Mouse (Mus musculus) bone marrow, adult 2 months (tissue): ENCODE measurements around the gene Taf3. TPM values are rescaled to one million over a fixed set of nuclear protein-coding genes. Genes with fewer than 3 reads are reported as not detected.

Experiments
- H3K27ac ChIP-seq: fragments of 200-500 bp; 2 replicates; pipeline ENCODE4 v1.5.1; 2012; ENCODE audit warnings: low read depth, mild to moderate bottlenecking, control low read depth, inconsistent platforms, low read length; ENCODE audit not compliant: control insufficient read depth, poor library complexity, insufficient read depth
- H3K4me1 ChIP-seq: fragments of 200-500 bp; 2 replicates; pipeline ENCODE4 v1.6.1; 2011; ENCODE audit warnings: low read length; ENCODE audit not compliant: control insufficient read depth, insufficient read depth
- H3K4me3 ChIP-seq: fragments of 200-500 bp; replicated peaks from 2 replicates; pipeline ENCODE3; 2011; ENCODE audit warnings: mild to moderate bottlenecking, low read depth, low read length, control low read depth; ENCODE audit not compliant: control insufficient read depth
- CTCF ChIP-seq: fragments of 200-500 bp; IDR thresholded peaks from 2 replicates; pipeline ENCODE4 v1.5.1; 2011; ENCODE audit warnings: low read length, control low read depth; ENCODE audit not compliant: control insufficient read depth, insufficient read depth
- POLR2A ChIP-seq: fragments of 200-500 bp; IDR thresholded peaks from 2 replicates; pipeline ENCODE4 v1.6.1; 2011; ENCODE audit warnings: low read depth, mild to moderate bottlenecking, control low read depth, low read length, borderline replicate concordance; ENCODE audit not compliant: control insufficient read depth
- WGBS: fragments of 180-500 bp; shearing (Covaris S2); methylation state at CpG from one replicate; pipeline ENCODE4 v1.1.7; 2018; 5-methylcytosine and 5-hydroxymethylcytosine counted together
- polyA plus RNA-seq: library from polyadenylated mRNA; stranded (reverse); fragments of >200 nt; gene quantifications from 2 replicates; pipeline ENCODE4 v1.2.4, GENCODE M21; 2011; ENCODE audit warnings: low replicate concordance; ENCODE audit not compliant: missing spikeins, insufficient read depth, insufficient read length

Gene Taf3
- polyA plus RNA-seq, 1 experiment: 6.5 TPM

DNA sequence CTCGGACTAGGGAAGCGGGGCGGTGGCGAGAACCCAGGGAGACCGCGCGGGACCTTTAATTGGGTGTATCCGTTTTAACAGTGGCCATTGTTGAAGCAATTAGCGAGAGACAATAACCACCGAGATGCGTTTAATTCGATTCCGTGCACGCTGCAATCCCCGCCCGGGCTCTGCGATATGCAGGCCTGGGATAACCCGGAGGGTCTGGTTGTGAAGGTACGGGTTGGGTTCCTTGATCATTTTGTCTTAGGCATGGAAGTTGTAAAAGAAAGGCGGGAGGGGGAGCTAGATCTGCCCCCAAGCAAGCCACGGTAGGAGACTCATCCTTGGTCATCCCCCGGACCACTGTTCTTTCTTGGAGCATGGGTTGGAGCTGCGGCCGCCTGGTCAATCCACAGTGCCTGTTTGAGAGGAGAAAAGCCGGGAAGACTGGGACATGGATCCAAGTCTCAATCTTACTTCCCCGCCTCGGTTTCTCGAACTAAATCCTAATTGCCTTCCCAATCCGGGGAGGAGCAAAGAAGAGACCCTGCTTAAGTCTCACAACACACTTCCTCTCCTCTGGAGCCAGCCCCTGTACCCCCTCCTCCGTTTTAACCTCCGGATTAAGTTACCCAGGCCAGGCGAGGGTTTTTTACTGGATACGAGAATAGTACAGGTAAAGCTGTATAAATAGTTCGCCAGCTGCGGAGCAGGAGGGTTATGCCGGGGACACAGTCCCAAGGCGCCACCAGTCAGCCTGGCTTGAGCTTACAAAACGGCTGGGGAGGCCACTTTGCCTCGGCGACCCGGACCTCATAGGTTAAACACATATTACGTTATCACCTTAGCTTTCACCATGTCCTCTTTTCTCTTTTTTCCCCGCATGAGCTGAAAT, 165.2 kb downstream of the Taf3 start:
- TF ChIP-seq POLR2A (no peak), CTCF (no peak)
- WGBS: 2% methylated on average over 43 of the region's 43 CpGs
- no peak overlapping the region for H3K4me3 ChIP-seq
- no peaks in the 10 kb centered on the region; the same call in 1 of the 2 replicates for H3K4me1 ChIP-seq
- H3K27ac ChIP-seq: no peak overlapping the region

DNA sequence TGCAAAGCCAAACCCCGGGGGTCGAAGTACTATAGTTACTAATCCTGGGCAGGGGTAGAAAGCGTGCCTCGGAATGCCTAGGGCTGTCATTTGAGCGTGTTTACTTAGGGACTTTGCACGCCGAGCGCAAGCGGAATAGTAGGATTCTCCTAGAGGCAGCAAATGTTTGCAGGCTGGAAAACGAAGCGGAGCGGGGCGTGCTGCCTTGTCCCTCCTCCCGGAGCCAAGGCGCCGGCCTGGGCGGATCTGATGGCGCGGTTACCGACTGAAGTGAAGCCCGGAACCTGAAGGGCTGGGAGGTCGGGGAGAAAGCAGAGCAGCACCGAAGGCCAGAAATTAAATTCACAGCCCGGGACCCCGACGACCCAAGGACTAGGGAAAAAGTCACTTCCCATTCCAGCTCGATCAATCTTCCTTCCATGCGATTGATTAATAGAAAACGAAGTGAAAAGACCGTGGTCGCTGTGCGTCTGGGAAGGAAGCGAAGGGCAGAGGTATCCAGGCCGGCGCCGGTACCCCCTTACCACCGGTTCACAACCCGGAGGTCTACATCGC, 165.9 kb downstream of the Taf3 start:
- H3K4me1 ChIP-seq: no peaks in the 10 kb centered on the region; the same call in 1 of the 2 replicates
- TF ChIP-seq CTCF: no peak
- TF ChIP-seq POLR2A: no peak
- no peak overlapping the region for H3K27ac ChIP-seq
- 2% methylated on average over 39 of the region's 39 CpGs for WGBS
- H3K4me3 ChIP-seq: no peak overlapping the region

DNA sequence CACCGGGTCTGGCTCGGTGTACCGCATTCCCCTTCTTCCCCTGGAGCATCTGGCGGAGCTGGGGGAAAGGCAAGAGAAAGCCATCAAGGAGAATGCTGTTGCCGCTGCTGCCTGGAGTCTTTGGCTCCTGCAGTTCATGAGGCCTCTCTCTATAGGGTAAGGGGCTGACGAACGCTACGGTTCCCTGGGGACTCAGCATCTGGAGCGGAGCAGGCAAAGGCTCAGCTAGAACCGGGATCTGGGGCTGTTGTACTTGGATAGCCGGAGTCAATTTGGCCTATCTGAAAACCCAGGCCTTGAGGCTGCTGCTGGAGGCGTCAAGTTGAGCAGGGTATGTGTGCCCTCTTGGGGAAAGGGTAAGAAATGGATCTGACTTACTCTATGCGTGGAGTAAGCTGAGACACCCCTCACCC, 166.8 kb downstream of the Taf3 start:
- H3K4me1 ChIP-seq: no peaks in the 10 kb centered on the region; the same call in 1 of the 2 replicates
- no peak overlapping the region; the same call in 1 of the 2 replicates for H3K27ac ChIP-seq
- TF ChIP-seq POLR2A (no peak), CTCF (no peak)
- no peak overlapping the region for H3K4me3 ChIP-seq
- WGBS: 13% methylated on average over 13 of the region's 13 CpGs

DNA sequence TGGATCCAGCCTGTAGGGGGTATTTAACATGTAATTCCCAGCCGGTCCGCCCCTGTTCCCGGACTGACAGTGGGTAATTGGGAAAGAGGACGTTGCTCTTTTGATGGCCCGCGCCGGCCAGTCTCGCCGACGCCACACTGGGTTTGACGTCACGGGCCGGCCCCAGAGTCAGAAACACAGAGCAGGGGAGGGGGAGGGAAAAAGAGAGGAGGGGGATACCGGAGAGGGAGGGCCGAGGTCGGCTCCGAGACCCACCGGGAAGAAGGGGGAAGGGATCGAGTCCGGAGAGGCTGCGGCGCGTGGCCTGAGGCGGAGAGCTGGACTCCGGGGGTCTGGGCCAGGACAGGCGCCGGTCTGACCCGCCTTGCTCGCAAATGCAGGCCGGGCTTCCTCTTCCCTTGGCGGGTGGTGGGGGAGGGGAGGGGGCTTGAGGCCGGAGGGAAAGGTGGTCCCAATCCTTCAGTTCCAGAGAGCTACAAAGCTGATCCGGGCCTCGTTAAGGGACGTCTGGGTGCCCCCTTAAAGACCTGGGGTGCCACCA, 167.3 kb downstream of the Taf3 start, which contains the start of gene 4930412O13Rik:
Gene 4930412O13Rik (plus strand): TSS at position 202 of the 541 bp plus-strand sequence.
- TF ChIP-seq CTCF (no peak), POLR2A (no peak)
- 7% methylated on average over 33 of the region's 35 CpGs for WGBS
- Histone ChIP-seq H3K4me1 (no peaks in the 10 kb centered on the region; the same call in 1 of the 2 replicates), H3K4me3 (no peak within 1 kb of the TSS), H3K27ac (no peak within 1 kb of the TSS; the same call in 1 of the 2 replicates)

DNA sequence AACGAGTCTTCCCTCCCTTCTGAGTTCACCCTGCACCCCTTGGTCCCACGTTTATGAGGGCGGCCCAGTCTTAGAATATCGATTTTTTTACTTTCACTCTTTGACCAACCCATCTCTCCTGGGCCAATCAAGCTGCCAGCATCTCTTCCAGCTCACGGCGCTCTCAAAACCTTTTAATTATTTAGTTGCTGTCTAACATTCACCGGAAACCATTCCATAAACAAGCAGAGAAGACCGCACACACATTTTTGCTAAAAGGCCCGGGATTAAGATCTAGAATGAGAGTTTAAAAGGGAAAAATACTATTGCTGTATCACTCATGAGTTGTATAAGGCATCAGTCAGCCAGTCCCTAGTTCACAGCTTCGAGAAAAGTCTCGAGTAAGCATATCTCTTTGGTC, 168.1 kb downstream of the Taf3 start:
- WGBS: 7% methylated on average over 11 of the region's 11 CpGs
- H3K4me1 ChIP-seq: no peaks in the 10 kb centered on the region; the same call in 1 of the 2 replicates
- TF ChIP-seq POLR2A (no peak), CTCF (no peak)
- H3K27ac ChIP-seq: no peak overlapping the region
- H3K4me3 ChIP-seq: no peak overlapping the region

DNA sequence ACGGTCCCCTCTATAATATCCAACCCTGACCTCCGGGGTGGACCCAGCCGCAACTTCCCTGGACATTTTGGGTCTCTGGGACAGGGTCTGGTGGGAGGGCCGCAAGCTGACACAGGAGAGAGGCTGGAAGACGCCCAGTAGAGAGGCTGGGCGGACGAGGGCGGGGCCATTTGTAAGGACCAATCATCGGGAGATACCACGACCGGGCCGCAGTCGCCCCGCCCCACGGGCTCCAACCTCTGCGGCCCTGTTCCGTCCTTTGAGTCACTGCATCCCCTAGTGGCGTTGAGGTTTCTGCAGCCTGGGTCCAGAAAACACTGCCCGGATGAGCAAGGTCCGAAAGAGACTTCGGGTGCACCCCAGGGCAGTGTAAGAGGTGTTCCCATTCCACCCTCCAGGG, 168.9 kb downstream of the Taf3 start:
- WGBS: under 1% methylated on average over 21 of the region's 21 CpGs
- Histone ChIP-seq H3K4me3 (peak overlapping the region; percentile 33), H3K27ac (no peak overlapping the region), H3K4me1 (no peaks in the 10 kb centered on the region; the same call in 1 of the 2 replicates)
- no peak for TF ChIP-seq POLR2A
- TF ChIP-seq CTCF: peak; percentile 62; the same call in 1 of the 2 replicates

DNA sequence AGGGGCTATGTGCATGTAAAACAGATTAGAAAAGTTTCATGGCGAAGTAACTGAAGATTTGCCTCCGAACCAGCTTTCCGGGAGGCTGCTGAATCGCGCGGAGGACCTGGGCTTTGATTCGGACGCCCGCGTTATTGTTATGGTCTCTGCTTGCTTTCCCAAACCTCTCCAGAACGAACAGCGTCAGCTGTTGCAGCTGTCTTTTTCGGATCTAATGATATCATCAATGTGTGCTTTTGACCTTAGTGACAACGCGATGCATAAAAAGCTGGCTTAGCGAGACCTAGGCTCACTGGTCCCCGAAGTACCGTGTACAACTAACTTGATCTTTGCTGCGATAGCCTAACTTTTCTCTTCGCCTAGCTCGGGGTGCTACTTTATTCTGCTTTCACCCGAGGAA, 169.3 kb downstream of the Taf3 start:
- WGBS: under 1% methylated on average over 22 of the region's 22 CpGs

DNA sequence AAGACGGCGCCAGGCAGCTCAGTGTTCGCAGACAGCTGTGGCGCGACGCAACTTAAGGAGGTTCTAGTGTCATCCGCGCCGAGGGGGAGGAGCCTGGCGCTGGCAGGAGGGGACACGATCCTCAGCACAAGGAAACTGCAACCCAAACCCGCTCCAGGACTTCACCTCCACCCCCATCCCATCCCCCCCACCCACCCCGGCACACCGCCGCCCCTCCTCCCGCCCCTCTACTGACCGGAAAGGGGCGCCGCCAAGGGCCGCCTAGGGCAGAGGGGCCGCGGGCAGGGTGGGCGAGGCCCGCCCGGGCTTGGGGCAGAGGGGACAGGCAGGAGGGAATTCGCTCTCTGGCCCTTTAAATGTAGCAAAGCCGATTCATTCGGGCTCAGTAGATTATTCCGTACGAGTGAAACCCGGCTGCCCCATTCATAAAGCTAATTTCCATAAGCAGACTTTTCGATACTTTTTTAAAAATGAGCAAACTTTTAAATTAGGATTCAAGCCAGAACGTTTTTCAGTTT, 169.8 kb downstream of the Taf3 start:
- no peak for TF ChIP-seq POLR2A
- peak overlapping the region; percentile 47 for H3K4me3 ChIP-seq
- no peaks in the 10 kb centered on the region; the same call in 1 of the 2 replicates for H3K4me1 ChIP-seq
- WGBS: 1% methylated on average over 31 of the region's 33 CpGs
- H3K27ac ChIP-seq: no peak overlapping the region

More for the DNA sequence above, 169.3 kb downstream of the Taf3 start:
- Histone ChIP-seq H3K4me1 (no peaks in the 10 kb centered on the region; the same call in 1 of the 2 replicates), H3K4me3 (peak overlapping the region; percentile 33), H3K27ac (no peak overlapping the region)
- TF ChIP-seq POLR2A (no peak), CTCF (no peak)
